Comparison of ENCODE assay signal across 8 mouse cellular contexts in genomic region chr12:33429387-33430160, GRCm38 (mm10). TPM values are rescaled to one million over a fixed set of nuclear protein-coding genes. Genes with fewer than 3 reads are reported as not detected.
A peak's percentile ranks its signal among the peaks of the same experiment; 100 is the strongest.
DNase-seq lines count a peak whose midpoint lies in the region; ATAC-seq and TF ChIP-seq lines count a peak whose summit lies in the region.

Twistnb (plus strand) TSS chr12:33429635.

- WGBS in embryonic facial prominence, embryonic 14.5 days, result under 1% methylated on average over 36 of the region's 66 CpGs
- under 1% methylated on average over 66 of the region's 66 CpGs for whole genome bisulfite sequencing in heart, adult 2 months
- under 1% methylated on average over 66 of the region's 66 CpGs for WGBS in limb, embryonic 13.5 days
- WGBS in midbrain, embryonic 16.5 days, result under 1% methylated on average over 66 of the region's 66 CpGs

- TF ChIP-seq POLR2A in heart, adult 2 months (IDR thresholded peaks at IDR 0.05; ENCODE audit: insufficient read depth, low read depth, low read length), result peak; percentile 72

- peak; percentile 77; the same call in 1 of the 2 replicates for TF ChIP-seq EP300 in heart, adult 2 months (IDR thresholded peaks at IDR 0.05; ENCODE audit: insufficient read depth, low read depth, low read length)

- H3K9me3 ChIP-seq in embryonic facial prominence, embryonic 14.5 days (ENCODE audit: control insufficient read depth, low read length), result no peaks in the 10 kb centered on the region
- no peaks in the 10 kb centered on the region for H3K9me3 ChIP-seq in limb, embryonic 13.5 days
- H3K9me3 ChIP-seq in midbrain, embryonic 16.5 days (replicated peaks; ENCODE audit: control insufficient read depth, low read length, poor library complexity, severe bottlenecking), result no peaks in the 10 kb centered on the region

- no peaks in the 10 kb centered on the region; the same call in 1 of the 2 replicates for H3K79me2 ChIP-seq in heart, adult 2 months (replicated peaks; ENCODE audit: control insufficient read depth, insufficient read depth, low read length)

- 0 out of 2 replicates have a peak, but pooled peaks cover 4% of the 10 kb centered on the region for H3K36me3 ChIP-seq in embryonic facial prominence, embryonic 14.5 days (ENCODE audit: control insufficient read depth, insufficient read depth, low read length)
- H3K36me3 ChIP-seq in heart, adult 2 months (ENCODE audit: control insufficient read depth, insufficient read depth, low read length), result peaks cover 2% of the 10 kb centered on the region; the same call in 1 of the 2 replicates
- peaks cover 8% of the 10 kb centered on the region for H3K36me3 ChIP-seq in limb, embryonic 13.5 days
- no peaks in the 10 kb centered on the region for H3K36me3 ChIP-seq in midbrain, embryonic 16.5 days (ENCODE audit: control insufficient read depth, insufficient read depth, low read length)

- intact Hi-C loops in heart, adult 2 months (cut with DNase I), result loop anchor here (5.0 kb wide), 1 partner anchor 402 kb away; no protein-coding TSS in a partner anchor

- H3K27ac ChIP-seq in embryonic facial prominence, embryonic 14.5 days (replicated peaks; ENCODE audit: low read depth, low read length), result peak within 1 kb of the TSS; percentile 74
- peak within 1 kb of the TSS; percentile 81 for H3K27ac ChIP-seq in heart, adult 2 months
- H3K27ac ChIP-seq in limb, embryonic 13.5 days, result peak within 1 kb of the TSS; percentile 70
- H3K27ac ChIP-seq in midbrain, embryonic 16.5 days (ENCODE audit: low read length), result peak within 1 kb of the TSS; percentile 76

- peak; percentile 96 for ATAC-seq in embryonic facial prominence, embryonic 14.5 days (ENCODE audit: low read depth)
- ATAC-seq in limb, embryonic 13.5 days (ENCODE audit: low FRiP score, low read depth), result peak; percentile 94
- ATAC-seq in midbrain, embryonic 16.5 days, result peak; percentile 96

- DNase-seq in 3T3-L1 (ENCODE audit: low read depth, low spot score), result peak; percentile 98
- DNase-seq in adrenal gland, postnatal 4 days (ENCODE audit: low spot score in 2 of 2), result peak; percentile 92 to 95
- peak; percentile 96 for DNase-seq in embryonic facial prominence, embryonic 14.5 days (ENCODE audit: low spot score)
- peak; percentile 95 to 96 for DNase-seq in heart, adult 2 months
- peak; percentile 95 to 98 for DNase-seq in kidney, adult 8-10 months
- DNase-seq in spleen, postnatal 10 days (ENCODE audit: low spot score in 2 of 2), result peak; percentile 97 to 99

- peak within 1 kb of the TSS; percentile 93 for H3K9ac ChIP-seq in embryonic facial prominence, embryonic 14.5 days (ENCODE audit: low read depth, low read length)
- peak within 1 kb of the TSS; percentile 91 for H3K9ac ChIP-seq in heart, adult 2 months (ENCODE audit: low read depth, low read length)
- H3K9ac ChIP-seq in limb, embryonic 13.5 days, result peak within 1 kb of the TSS; percentile 86
- peak within 1 kb of the TSS; percentile 84 for H3K9ac ChIP-seq in midbrain, embryonic 16.5 days (ENCODE audit: low read depth, low read length)

- H3K4me1 ChIP-seq in embryonic facial prominence, embryonic 14.5 days (ENCODE audit: control insufficient read depth, insufficient read depth, low read length), result peaks cover 5% of the 10 kb centered on the region
- H3K4me1 ChIP-seq in heart, adult 2 months (ENCODE audit: control insufficient read depth, insufficient read depth, low read length), result no peaks in the 10 kb centered on the region; the same call in 1 of the 2 replicates
- H3K4me1 ChIP-seq in limb, embryonic 13.5 days, result peaks cover 6% of the 10 kb centered on the region
- H3K4me1 ChIP-seq in midbrain, embryonic 16.5 days (ENCODE audit: control insufficient read depth, insufficient read depth, low read length), result peaks cover 5% of the 10 kb centered on the region

- peak within 1 kb of the TSS; percentile 97 for H3K4me3 ChIP-seq in embryonic facial prominence, embryonic 14.5 days (ENCODE audit: low read depth, low read length)
- peak within 1 kb of the TSS; percentile 100 for H3K4me3 ChIP-seq in heart, adult 2 months
- H3K4me3 ChIP-seq in limb, embryonic 13.5 days, result peak within 1 kb of the TSS; percentile 72
- peak within 1 kb of the TSS; percentile 92 for H3K4me3 ChIP-seq in midbrain, embryonic 16.5 days (ENCODE audit: low read depth, low read length)

- 0 out of 2 replicates have a peak, but pooled peaks cover 1% of the 10 kb centered on the region for H3K27me3 ChIP-seq in embryonic facial prominence, embryonic 14.5 days (replicated peaks; ENCODE audit: control insufficient read depth, insufficient read depth, low read length)
- no peaks in the 10 kb centered on the region for H3K27me3 ChIP-seq in heart, adult 2 months (ENCODE audit: control insufficient read depth, insufficient read depth, low read length)
- peaks cover 7% of the 10 kb centered on the region; the same call in 1 of the 2 replicates for H3K27me3 ChIP-seq in limb, embryonic 13.5 days
- no peaks in the 10 kb centered on the region for H3K27me3 ChIP-seq in midbrain, embryonic 16.5 days (ENCODE audit: control insufficient read depth, insufficient read depth, low read depth, low read length)

- TF ChIP-seq CTCF in heart, adult 2 months (IDR thresholded peaks at IDR 0.05), result peak; percentile 93

- H3K4me2 ChIP-seq in embryonic facial prominence, embryonic 14.5 days (ENCODE audit: low read depth, low read length), result peak within 1 kb of the TSS; percentile 79
- H3K4me2 ChIP-seq in limb, embryonic 13.5 days (replicated peaks), result peak within 1 kb of the TSS; percentile 80
- peak within 1 kb of the TSS; percentile 61 for H3K4me2 ChIP-seq in midbrain, embryonic 16.5 days (ENCODE audit: low read length)

RNA-seq across cellular contexts. Expression of gene Twistnb, which starts in this region (rescaled TPM):
- 10 to 100 TPM; 26.2 to 27.2 TPM for total RNA-seq in adrenal gland, postnatal 4 days (2021)
- 46.3 and 59.2 TPM in 2 replicates for polyA plus RNA-seq in embryonic facial prominence, embryonic 14.5 days (2014; fragmentation: Nextera tagmentation; extraction: Ambion mirVana)
- total RNA-seq in heart, adult 2 months (2021), result 1 to 10 TPM; 7.0 to 9.8 TPM
- polyA plus RNA-seq in heart, adult 2 months (2012; rRNA removed), result 4.5 and 8.1 TPM in 2 replicates
- polyA plus RNA-seq in limb, embryonic 13.5 days (2015; fragmentation: Nextera tagmentation; extraction: Ambion mirVana), result 68.5 and 68.8 TPM in 2 replicates
- polyA plus RNA-seq in midbrain, embryonic 16.5 days (2015; fragmentation: Nextera tagmentation; extraction: Ambion mirVana), result 46.6 and 51.6 TPM in 2 replicates

Comparison
In these comparisons a context has a peak if more than half of its experiments do, and no peak if none do; other contexts are left out.
1. Peak in every context shown above with its lines: DNase-seq, ATAC-seq, H3K4me3 ChIP-seq and H3K27ac ChIP-seq.